Mouse (Mus musculus) lung, postnatal 0 days (tissue): ENCODE data around the gene Gm17409. TPM values are rescaled to one million over a fixed set of nuclear protein-coding genes. Genes with fewer than 3 reads are reported as not detected.
A peak's percentile ranks its signal among the peaks of the same experiment; 100 is the strongest.

Source experiments
- ATAC-seq: fragments of 200-750 bp; cut with Nextera tagmentation; 2 replicates; pipeline ENCODE4 v1.8.0; 2017; ENCODE audit warnings: moderate library complexity
- DNase-seq: peaks from one replicate; pipeline ENCODE4 v3.0.0-alpha.2; 2016; ENCODE audit warnings: low spot score
- H3K27ac ChIP-seq: fragments of 300-500 bp; sonication (generic); 2 replicates; pipeline ENCODE4 v1.5.1; 2014; ENCODE audit warnings: antibody characterized with exemption, mild to moderate bottlenecking, low read length, mixed read lengths
- H3K27me3 ChIP-seq: fragments of 300-500 bp; sonication (generic); replicated peaks from 2 replicates; pipeline ENCODE4 v1.6.1; 2014; ENCODE audit warnings: low read length, mixed read lengths; ENCODE audit not compliant: insufficient read depth
- H3K36me3 ChIP-seq: fragments of 300-500 bp; sonication (generic); 2 replicates; pipeline ENCODE4 v1.6.1; 2014; ENCODE audit warnings: low read length, mixed read lengths; ENCODE audit not compliant: insufficient read depth
- H3K4me1 ChIP-seq: fragments of 300-500 bp; sonication (generic); 2 replicates; pipeline ENCODE4 v1.6.1; 2014; ENCODE audit warnings: antibody characterized with exemption, low read depth, low read length, mixed read lengths; ENCODE audit not compliant: insufficient read depth
- H3K4me2 ChIP-seq: fragments of 300-500 bp; sonication (generic); replicated peaks from 2 replicates; pipeline ENCODE4 v1.6.1; 2014; ENCODE audit warnings: low read depth, mild to moderate bottlenecking, low read length, moderate library complexity, mixed read lengths
- H3K4me3 ChIP-seq: fragments of 300-500 bp; sonication (generic); 2 replicates; pipeline ENCODE4 v1.5.1; 2014; ENCODE audit warnings: low read depth, low read length
- H3K9ac ChIP-seq: fragments of 300-500 bp; sonication (generic); replicated peaks from 2 replicates; pipeline ENCODE4 v1.6.1; 2014; ENCODE audit warnings: low read depth, mild to moderate bottlenecking
- H3K9me3 ChIP-seq: fragments of 300-500 bp; sonication (generic); 2 replicates; pipeline ENCODE4 v1.6.1; 2016; ENCODE audit warnings: low read length, mixed read lengths
- CTCF ChIP-seq: IDR thresholded peaks from 2 replicates; pipeline ENCODE4 v1.5.1; 2016; ENCODE audit warnings: antibody characterized with exemption, mild to moderate bottlenecking
- EP300 ChIP-seq: IDR thresholded peaks from 2 replicates; pipeline ENCODE4 v1.6.1; 2016; ENCODE audit warnings: antibody characterized with exemption, mild to moderate bottlenecking, control low read depth
- WGBS: fragments of 180-500 bp; shearing (Covaris S2); extraction: QIAGEN DNeasy Blood & Tissue Kit; methylation state at CpG from one replicate; pipeline ENCODE4 v1.1.7; 2014; 5-methylcytosine and 5-hydroxymethylcytosine counted together
- polyA plus RNA-seq: library from polyadenylated mRNA; unstranded; fragments of >200 nt; fragmentation: Nextera tagmentation; extraction: Ambion mirVana; gene quantifications from 2 replicates; pipeline ENCODE4 v1.2.1, GENCODE M21; 2015

The Gm17409 gene
- polyA plus RNA-seq, 1 experiment from 2014 or later, result not detected

GRCm38 (mm10) chr2:58458820-58459371, 11.0 kb upstream of the Gm17409 start:
- Histone ChIP-seq H3K9ac (no peak overlapping the region), H3K9me3 (no peaks in the 10 kb centered on the region), H3K4me2 (no peak overlapping the region), H3K4me1 (no peaks in the 10 kb centered on the region), H3K27ac (no peak overlapping the region), H3K27me3 (no peaks in the 10 kb centered on the region), H3K36me3 (peaks cover 13% of the 10 kb centered on the region; the same call in 1 of the 2 replicates), H3K4me3 (no peak overlapping the region)
- TF ChIP-seq CTCF, result peak; percentile 67
- no peak for TF ChIP-seq EP300
- no peak for ATAC-seq
- peak; percentile 20 for DNase-seq
- WGBS, result 87% methylated on average over 14 of the region's 14 CpGs

- Histone ChIP-seq H3K27me3 (no peaks in the 10 kb centered on the region), H3K4me2 (no peak overlapping the region), H3K4me3 (no peak overlapping the region), H3K9me3 (no peaks in the 10 kb centered on the region), H3K36me3 (peaks cover 20% of the 10 kb centered on the region; the same call in 1 of the 2 replicates), H3K27ac (no peak overlapping the region), H3K4me1 (no peaks in the 10 kb centered on the region), H3K9ac (no peak overlapping the region)
- WGBS, result 93% methylated on average over 7 of the region's 7 CpGs
- TF ChIP-seq EP300 (no peak), CTCF (no peak)
- ATAC-seq, result no peak
- DNase-seq, result no peak
Observed at GRCm38 (mm10) chr2:58470290-58470689, 374 bp downstream of the Gm17409 start.

GRCm38 (mm10) chr2:58475578-58475977, 5.7 kb downstream of the Gm17409 start:
- TF ChIP-seq CTCF, result no peak
- TF ChIP-seq EP300, result no peak
- Histone ChIP-seq H3K9me3 (no peaks in the 10 kb centered on the region), H3K36me3 (peaks cover 6% of the 10 kb centered on the region; the same call in 1 of the 2 replicates), H3K4me2 (no peak overlapping the region), H3K27me3 (no peaks in the 10 kb centered on the region), H3K9ac (no peak overlapping the region), H3K4me3 (no peak overlapping the region), H3K4me1 (no peaks in the 10 kb centered on the region), H3K27ac (no peak overlapping the region)
- 90% methylated on average over 8 of the region's 8 CpGs for whole genome bisulfite sequencing
- ATAC-seq, result no peak
- no peak for DNase-seq

DNA sequence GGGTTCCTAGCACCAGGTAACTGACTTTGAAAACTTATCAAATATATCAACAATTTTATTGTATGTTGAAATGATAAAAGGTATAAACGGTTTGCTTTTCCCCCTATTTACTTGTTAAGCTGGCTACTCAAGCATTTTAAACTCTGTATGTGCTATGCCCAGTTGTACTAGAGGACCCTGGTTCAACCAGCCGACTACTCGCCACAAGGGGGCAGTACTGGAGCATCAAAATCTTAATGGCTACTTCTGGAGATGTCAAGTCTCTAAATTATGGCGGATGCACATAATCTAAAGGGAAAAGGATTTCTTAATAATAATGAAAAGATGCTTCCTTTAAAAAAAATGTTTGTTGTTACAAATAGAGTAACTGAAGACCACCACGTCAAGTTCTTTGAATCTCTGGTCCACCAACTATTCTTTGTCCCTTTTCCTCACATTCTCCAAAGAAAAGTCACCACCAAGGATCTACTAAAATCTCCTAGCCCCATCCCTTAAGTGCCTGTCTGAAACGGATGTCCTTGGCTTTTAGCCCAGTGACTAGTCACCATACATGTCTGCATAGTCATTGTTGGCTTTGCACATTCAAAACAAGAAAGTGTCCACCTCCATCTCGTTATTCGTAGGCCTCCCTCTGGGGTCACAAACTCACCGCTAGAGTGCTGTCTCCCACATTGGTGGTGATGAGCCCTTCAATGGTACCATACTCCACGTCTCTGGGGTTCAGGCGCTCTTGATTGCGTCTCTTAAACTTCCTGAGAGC, 7.2 kb downstream of the Gm17409 start:
- no peaks in the 10 kb centered on the region for H3K9me3 ChIP-seq
- H3K4me3 ChIP-seq, result no peak overlapping the region
- 54% methylated on average over 12 of the region's 12 CpGs for WGBS
- H3K4me1 ChIP-seq, result no peaks in the 10 kb centered on the region
- no peak overlapping the region for H3K27ac ChIP-seq
- TF ChIP-seq EP300, result peak; percentile 28; the same call in 1 of the 2 replicates
- TF ChIP-seq CTCF, result peak; percentile 81
- H3K36me3 ChIP-seq, result peaks cover 6% of the 10 kb centered on the region; the same call in 1 of the 2 replicates
- peak; percentile 86 for DNase-seq
- ATAC-seq, result peak; percentile 70
- H3K27me3 ChIP-seq, result no peaks in the 10 kb centered on the region
- H3K9ac ChIP-seq, result no peak overlapping the region
- no peak overlapping the region for H3K4me2 ChIP-seq

DNA sequence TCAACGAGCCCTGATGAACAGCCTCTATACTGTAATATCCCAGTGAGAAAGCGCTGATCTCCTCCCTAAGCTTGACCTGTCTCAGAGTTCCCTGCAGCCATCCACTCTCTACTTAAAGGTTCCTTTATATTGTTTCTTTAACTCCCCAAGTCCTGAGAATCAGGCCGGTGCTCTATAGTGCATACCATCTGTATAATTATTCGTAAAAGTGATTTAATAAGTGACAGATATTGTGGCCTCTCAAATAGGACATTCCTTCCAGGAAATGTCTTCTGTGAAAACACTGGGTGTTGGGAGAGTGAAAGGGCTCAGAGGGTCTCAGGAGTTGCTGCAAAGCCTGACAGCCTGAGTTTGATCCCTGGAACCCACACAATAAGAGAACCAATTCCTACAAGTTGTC, 8.2 kb downstream of the Gm17409 start:
- ATAC-seq, result no peak
- Histone ChIP-seq H3K4me2 (no peak overlapping the region), H3K36me3 (peaks cover 6% of the 10 kb centered on the region; the same call in 1 of the 2 replicates), H3K9ac (no peak overlapping the region), H3K4me1 (no peaks in the 10 kb centered on the region), H3K9me3 (no peaks in the 10 kb centered on the region), H3K27me3 (no peaks in the 10 kb centered on the region), H3K4me3 (no peak overlapping the region), H3K27ac (no peak overlapping the region)
- no peak for TF ChIP-seq EP300
- no peak for TF ChIP-seq CTCF
- 87% methylated on average over 4 of the region's 4 CpGs for WGBS
- no peak for DNase-seq

GRCm38 (mm10) chr2:58479536-58479935, 9.6 kb downstream of the Gm17409 start:
- no peak overlapping the region for H3K4me3 ChIP-seq
- peaks cover 6% of the 10 kb centered on the region; the same call in 1 of the 2 replicates for H3K36me3 ChIP-seq
- H3K9me3 ChIP-seq, result no peaks in the 10 kb centered on the region
- 0 out of 2 replicates have a peak, but pooled peaks cover 2% of the 10 kb centered on the region for H3K4me1 ChIP-seq
- no peaks in the 10 kb centered on the region for H3K27me3 ChIP-seq
- 88% methylated on average over 10 of the region's 10 CpGs for WGBS
- no peak overlapping the region for H3K9ac ChIP-seq
- ATAC-seq (no peak), DNase-seq (no peak)
- H3K4me2 ChIP-seq, result no peak overlapping the region
- TF ChIP-seq EP300 (no peak), CTCF (no peak)
- no peak overlapping the region for H3K27ac ChIP-seq
